Mouse (Mus musculus) adrenal gland, postnatal 4 days (tissue): ENCODE measurements around the gene Smurf2. TPM values are rescaled to one million over a fixed set of nuclear protein-coding genes. Genes with fewer than 3 reads are reported as not detected.

Source experiments
- DNase-seq, 2 experiments: peaks; one replicate each; pipeline ENCODE4 v3.0.0; 2021 to 2022; ENCODE audit warnings: low spot score in 2 of 2, mixed read lengths in 2 of 2
- total RNA-seq, 2 experiments: library from RNA; stranded (reverse); gene quantifications; 2 replicates each; pipeline ENCODE4 v1.2.3; 2021

Gene Smurf2
- total RNA-seq, 2 experiments from 2014 or later = 40.9 to 44.5 TPM

GRCm38 (mm10) chr11:106908016-106908415 lies 12.5 kb downstream of the Smurf2 start:
- no peak for DNase-seq

- no peak for DNase-seq
These were observed 13.3 kb downstream of the Smurf2 start for GRCm38 (mm10) chr11:106907253-106907652.

- DNase-seq = no peak
These were observed 14.8 kb downstream of the Smurf2 start for GRCm38 (mm10) chr11:106905707-106906106.

GRCm38 (mm10) chr11:106899804-106900203 lies 20.7 kb downstream of the Smurf2 start:
- DNase-seq = no peak

- DNase-seq = no peak
These were observed 23.9 kb downstream of the Smurf2 start for GRCm38 (mm10) chr11:106896561-106897168.

- no peak for DNase-seq
These were observed 36.9 kb downstream of the Smurf2 start for GRCm38 (mm10) chr11:106883656-106884055.

- no peak for DNase-seq
These were observed 47.9 kb downstream of the Smurf2 start for GRCm38 (mm10) chr11:106872650-106873049.

- DNase-seq = no peak
These were observed 69.1 kb downstream of the Smurf2 start for GRCm38 (mm10) chr11:106851438-106851837.

- no peak for DNase-seq
These were observed 78.5 kb downstream of the Smurf2 start for GRCm38 (mm10) chr11:106842002-106842401.

GRCm38 (mm10) chr11:106828079-106828478 lies 92.4 kb downstream of the Smurf2 start:
- no peak for DNase-seq

- no peak for DNase-seq
These were observed 96.1 kb downstream of the Smurf2 start for GRCm38 (mm10) chr11:106824403-106824802.

GRCm38 (mm10) chr11:106823741-106824140 lies 96.8 kb downstream of the Smurf2 start:
- no peak for DNase-seq

- DNase-seq = no peak
These were observed 97.6 kb downstream of the Smurf2 start for GRCm38 (mm10) chr11:106822911-106823310.

- DNase-seq = no peak
These were observed 98.0 kb downstream of the Smurf2 start for GRCm38 (mm10) chr11:106822491-106822890.

GRCm38 (mm10) chr11:106821397-106821796 lies 99.1 kb downstream of the Smurf2 start:
- DNase-seq = no peak

- DNase-seq = no peak
These were observed 99.5 kb downstream of the Smurf2 start for GRCm38 (mm10) chr11:106820972-106821371.

- DNase-seq = no peak
These were observed 100.3 kb downstream of the Smurf2 start for GRCm38 (mm10) chr11:106820252-106820651.

GRCm38 (mm10) chr11:106819595-106819994 lies 100.9 kb downstream of the Smurf2 start:
- no peak for DNase-seq

GRCm38 (mm10) chr11:106818341-106818740 lies 102.2 kb downstream of the Smurf2 start:
- DNase-seq = no peak

- DNase-seq = no peak
These were observed 102.7 kb downstream of the Smurf2 start for GRCm38 (mm10) chr11:106817808-106818207.

- DNase-seq = no peak
These were observed 103.4 kb downstream of the Smurf2 start for GRCm38 (mm10) chr11:106817156-106817555.

GRCm38 (mm10) chr11:106816316-106816715 lies 104.2 kb downstream of the Smurf2 start:
- DNase-seq = no peak

- no peak for DNase-seq
These were observed 104.8 kb downstream of the Smurf2 start for GRCm38 (mm10) chr11:106815761-106816160.
